Mouse (Mus musculus) G1E-ER4 (cell line): Measurements from ENCODE around the gene Slc12a3. TPM values are rescaled to one million over a fixed set of nuclear protein-coding genes. Genes with fewer than 3 reads are reported as not detected.
A peak's percentile ranks its signal among the peaks of the same experiment; 100 is the strongest.

Source experiments
- GATA1 ChIP-seq: IDR thresholded peaks from one replicate; pipeline ENCODE4 v1.8.0; 2012; ENCODE audit warnings: low read length, inconsistent platforms
- polyA plus RNA-seq: library from polyadenylated mRNA; stranded (reverse); fragments of >175 nt; gene quantifications from 2 replicates; pipeline ENCODE4 v1.2.3, GENCODE M21; 2012

The Slc12a3 gene
- polyA plus RNA-seq, 1 experiment = not detected

- TF ChIP-seq GATA1 = no peak
Observed at GRCm38 (mm10) chr8:94399361-94399953, 70.5 kb downstream of the Slc12a3 start.

GRCm38 (mm10) chr8:94408443-94409080 is 79.6 kb downstream of the Slc12a3 start:
- peak; percentile 38 for TF ChIP-seq GATA1

- no peak for TF ChIP-seq GATA1
Observed at GRCm38 (mm10) chr8:94409523-94409922, 80.5 kb downstream of the Slc12a3 start.

GRCm38 (mm10) chr8:94412518-94412917 is 83.5 kb downstream of the Slc12a3 start:
- no peak for TF ChIP-seq GATA1

GRCm38 (mm10) chr8:94413509-94413908 is 84.5 kb downstream of the Slc12a3 start:
- no peak for TF ChIP-seq GATA1

- TF ChIP-seq GATA1 = no peak
Observed at GRCm38 (mm10) chr8:94415218-94415617, 86.2 kb downstream of the Slc12a3 start.

Other genes with a start within 250 kb of the Slc12a3 start
- gene Bbs2, start 230.3 kb upstream of the Slc12a3 start, polyA plus RNA-seq = 1.6 and 2.0 TPM in 2 replicates
- not detected in 2 replicates for gene Mt4, start 192.0 kb upstream of the Slc12a3 start, polyA plus RNA-seq
- gene Mt3, start 176.6 kb upstream of the Slc12a3 start, polyA plus RNA-seq = 0.68 and 0.93 TPM in 2 replicates
- gene Mt2, start 156.5 kb upstream of the Slc12a3 start, polyA plus RNA-seq = 6,255 and 9,858 TPM in 2 replicates
- 1,577 and 3,394 TPM in 2 replicates for gene Mt1, start 150.1 kb upstream of the Slc12a3 start, polyA plus RNA-seq
- 6.5 and 10.0 TPM in 2 replicates for gene Nup93, start 114.6 kb upstream of the Slc12a3 start, polyA plus RNA-seq
- 56.2 and 57.1 TPM in 2 replicates for gene Herpud1, start 57.2 kb downstream of the Slc12a3 start, polyA plus RNA-seq
- not detected in 2 replicates for gene Nlrc5, start 105.2 kb downstream of the Slc12a3 start, polyA plus RNA-seq
- 0.03 and 0.08 TPM in 2 replicates for gene Cpne2, start 203.8 kb downstream of the Slc12a3 start, polyA plus RNA-seq